Mouse (Mus musculus) erythroblast, embryonic 14.5 days (primary cell): ENCODE data around the gene Gm8011.
"Not testable (repeated sequence)": the region's sequence is repeated elsewhere in the genome, so short reads cannot be mapped to it uniquely, and the experiment has no call there.

Experiments used
- GATA1 ChIP-seq: IDR thresholded peaks from 2 replicates; pipeline ENCODE4 v1.6.1; 2012; ENCODE audit warnings: low read length, inconsistent platforms, mixed read lengths
- TAL1 ChIP-seq: IDR thresholded peaks from 3 replicates; pipeline ENCODE4 v1.6.1; 2012; ENCODE audit warnings: low read length, inconsistent platforms, mixed read lengths

- not testable (repeated sequence) for TF ChIP-seq GATA1, TAL1
Observed at GRCm38 (mm10) chr14:42439573-42439972, 24.1 kb upstream of the Gm8011 start, which contains the start of gene Gm8005.
